Comparison of ENCODE assay signal across 8 mouse cellular contexts in the genomic region with DNA sequence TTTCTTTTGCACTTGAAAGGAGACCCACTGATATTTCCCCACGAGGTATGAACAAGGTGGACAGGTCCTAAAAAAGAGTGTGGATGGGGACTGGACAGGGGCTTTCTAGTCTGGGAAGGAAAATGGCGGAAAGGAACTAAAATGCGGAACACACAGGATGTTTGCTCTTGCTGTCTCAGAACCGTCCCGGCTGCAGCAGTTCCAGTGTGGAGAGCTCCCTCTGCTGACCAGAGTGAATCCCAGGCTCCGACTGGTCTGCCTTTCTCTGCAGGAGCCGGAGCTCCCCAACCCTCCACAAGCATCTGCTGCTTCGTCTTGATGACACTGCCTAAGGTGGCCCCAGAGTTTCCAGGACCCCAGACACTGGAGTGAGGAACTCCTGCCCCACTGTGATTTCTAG. TPM values are rescaled to one million over a fixed set of nuclear protein-coding genes. Genes with fewer than 3 reads are reported as not detected.
A peak's percentile ranks its signal among the peaks of the same experiment; 100 is the strongest.
DNase-seq lines count a peak whose midpoint lies in the region; ATAC-seq and TF ChIP-seq lines count a peak whose summit lies in the region.

No protein-coding gene starts in this region.

- peak overlapping the region; percentile 58 for H3K4me2 ChIP-seq in forebrain, embryonic 14.5 days (ENCODE audit: low read length)
- peak overlapping the region; percentile 70 for H3K4me2 ChIP-seq in neural tube, embryonic 15.5 days

- peak overlapping the region; percentile 52; the same call in 1 of the 2 replicates for H3K9ac ChIP-seq in ES-E14 (ENCODE audit: insufficient read depth, low read depth, low read length, poor library complexity, severe bottlenecking)
- no peak overlapping the region for H3K9ac ChIP-seq in forebrain, embryonic 14.5 days (ENCODE audit: low read length)
- H3K9ac ChIP-seq in neural tube, embryonic 15.5 days (replicated peaks): no peak overlapping the region; the same call in 1 of the 2 replicates

- 3% methylated on average over 8 of the region's 8 CpGs for WGBS in forebrain, embryonic 14.5 days
- 2% methylated on average over 8 of the region's 8 CpGs for WGBS in lung, adult 2 months
- WGBS in neural tube, embryonic 15.5 days: 2% methylated on average over 8 of the region's 8 CpGs

- H3K27me3 ChIP-seq in forebrain, embryonic 14.5 days (replicated peaks; ENCODE audit: control insufficient read depth, insufficient read depth, low read length): no peaks in the 10 kb centered on the region
- H3K27me3 ChIP-seq in neural tube, embryonic 15.5 days (replicated peaks): no peaks in the 10 kb centered on the region

- H3K27ac ChIP-seq in ES-E14 (ENCODE audit: insufficient read depth, low read depth, low read length, poor library complexity, severe bottlenecking): peak overlapping the region; percentile 16; the same call in 1 of the 2 replicates
- 0 out of 2 replicates have a peak overlapping the region, but pooled peaks have one; percentile 28 for H3K27ac ChIP-seq in forebrain, embryonic 14.5 days (ENCODE audit: low read depth, low read length)
- H3K27ac ChIP-seq in layer of hippocampus, adult 2 months: peak overlapping the region; percentile 91
- H3K27ac ChIP-seq in neural tube, embryonic 15.5 days (replicated peaks): peak overlapping the region; percentile 88

- peak; percentile 86 for DNase-seq in ES-E14 (ENCODE audit: low read depth, low spot score)
- peak; percentile 87 for DNase-seq in cerebellum, adult 11 months
- DNase-seq in forebrain, embryonic 14.5 days (ENCODE audit: low spot score): peak; percentile 90
- peak; percentile 71 for DNase-seq in heart, postnatal 25 days (ENCODE audit: low spot score)
- DNase-seq in layer of hippocampus, adult 2 months (ENCODE audit: low spot score in 2 of 2): peak; percentile 91 to 95
- peak; percentile 73 for DNase-seq in lung, adult 2 months
- peak; percentile 73 to 80 for DNase-seq in thymus, adult 18-20 months

- H3K9me3 ChIP-seq in ES-E14 (ENCODE audit: control insufficient read depth, insufficient read depth, low read depth, low read length): no peaks in the 10 kb centered on the region
- no peaks in the 10 kb centered on the region for H3K9me3 ChIP-seq in forebrain, embryonic 14.5 days (replicated peaks; ENCODE audit: control insufficient read depth, low read length)
- no peaks in the 10 kb centered on the region for H3K9me3 ChIP-seq in neural tube, embryonic 15.5 days (replicated peaks)

- in situ Hi-C loops in ES-E14 (cut with MboI; ENCODE audit: low sequenced_read_pairs in 2 of 2, unreplicated experiment in 2 of 2): no loop called here

- H3K4me3 ChIP-seq in ES-E14 (ENCODE audit: insufficient read depth in 1 of 2, low read depth in 1 of 2, low read length in 2 of 2, poor library complexity in 1 of 2, severe bottlenecking in 1 of 2): peak overlapping the region; percentile 11 to 52
- no peak overlapping the region for H3K4me3 ChIP-seq in forebrain, embryonic 14.5 days (ENCODE audit: low read depth, low read length)
- peak overlapping the region; percentile 74 for H3K4me3 ChIP-seq in layer of hippocampus, adult 2 months
- H3K4me3 ChIP-seq in lung, adult 2 months (replicated peaks; ENCODE audit: extremely low read depth, low read depth, low read length): peak overlapping the region; percentile 45
- H3K4me3 ChIP-seq in neural tube, embryonic 15.5 days (replicated peaks): no peak overlapping the region; the same call in 1 of the 2 replicates

- H3K36me3 ChIP-seq in ES-E14 (ENCODE audit: control insufficient read depth, insufficient read depth, low read length, poor library complexity, severe bottlenecking): peaks cover 33% of the 10 kb centered on the region
- H3K36me3 ChIP-seq in forebrain, embryonic 14.5 days (ENCODE audit: control insufficient read depth, insufficient read depth, low read length): peaks cover 51% of the 10 kb centered on the region
- H3K36me3 ChIP-seq in neural tube, embryonic 15.5 days: peaks cover 40% of the 10 kb centered on the region

- intact Hi-C loops in heart, postnatal 25 days (cut with DNase I): loop anchor here (2.0 to 5.0 kb wide), 3 partner anchors 19 to 129 kb away; a partner anchor contains a TSS

- peak; percentile 27; the same call in 1 of the 2 replicates for TF ChIP-seq POLR2A in lung, adult 2 months (IDR thresholded peaks at IDR 0.05; ENCODE audit: borderline replicate concordance, extremely low read depth, low read depth, low read length)

- peak; percentile 37 for ATAC-seq in forebrain, embryonic 14.5 days
- ATAC-seq in neural tube, embryonic 15.5 days (ENCODE audit: low FRiP score): no peak

- H3K4me1 ChIP-seq in ES-E14 (ENCODE audit: control insufficient read depth in 2 of 2, insufficient read depth in 2 of 2, low read length in 2 of 2, poor library complexity in 1 of 2): peaks cover 1 to 20% of the 10 kb centered on the region in 2 experiments; a peak in 2 of 4 replicates
- H3K4me1 ChIP-seq in forebrain, embryonic 14.5 days (ENCODE audit: control insufficient read depth, insufficient read depth, low read length): peaks cover 11% of the 10 kb centered on the region; the same call in 1 of the 2 replicates
- H3K4me1 ChIP-seq in lung, adult 2 months (ENCODE audit: control insufficient read depth, insufficient read depth, low read length): peaks cover 9% of the 10 kb centered on the region
- peaks cover 32% of the 10 kb centered on the region for H3K4me1 ChIP-seq in neural tube, embryonic 15.5 days

- TF ChIP-seq CTCF in layer of hippocampus, adult 2 months (conservative IDR thresholded peaks at IDR 0.05): peak; percentile 91
- peak; percentile 88 for TF ChIP-seq CTCF in lung, adult 2 months (IDR thresholded peaks at IDR 0.05; ENCODE audit: insufficient read depth, low read length)

TF ChIP-seq in ES-E14, 5 proteins besides CTCF, POLR2A, EP300 and RAD21:
- TF ChIP-seq MAFK (IDR thresholded peaks at IDR 0.05; ENCODE audit: insufficient read depth, low read depth, low read length) (no peak), ZC3H11A (IDR thresholded peaks at IDR 0.05; ENCODE audit: borderline replicate concordance, low read depth, low read length) (no peak), ZNF384 (IDR thresholded peaks at IDR 0.05; ENCODE audit: low read depth, low read length) (no peak), CHD2 (IDR thresholded peaks at IDR 0.05; ENCODE audit: low read depth, low read length) (no peak), HCFC1 (IDR thresholded peaks at IDR 0.05; ENCODE audit: borderline replicate concordance, insufficient read depth, low read length) (no peak)

RNA-seq across cellular contexts. Expression of a gene that starts 9.6 kb away (rescaled TPM):
- total RNA-seq in ES-E14 (2012; rRNA removed): 71.7 and 81.1 TPM in 2 replicates
- polyA plus RNA-seq in forebrain, embryonic 14.5 days (2014; fragmentation: Nextera tagmentation; extraction: Ambion mirVana): 69.2 and 74.0 TPM in 2 replicates
- 1 to 10 TPM in 1 of 2 experiments, under 1 TPM in 1; 0.62 to 1.2 TPM for total RNA-seq in heart, postnatal 25 days (2021)
- under 1 TPM; 0.54 to 0.79 TPM for total RNA-seq in layer of hippocampus, adult 2 months (2021)
- polyA plus RNA-seq in lung, adult 2 months (2012; rRNA removed): 3.2 and 6.8 TPM in 2 replicates
- polyA plus RNA-seq in neural tube, embryonic 15.5 days (2015; fragmentation: Nextera tagmentation; extraction: Ambion mirVana): 15.6 and 47.4 TPM in 2 replicates

RNA-seq across cellular contexts. Expression of a gene that starts 20.1 kb away (rescaled TPM):
- 50.9 and 79.5 TPM in 2 replicates for total RNA-seq in ES-E14 (2012; rRNA removed)
- 43.4 and 56.1 TPM in 2 replicates for polyA plus RNA-seq in forebrain, embryonic 14.5 days (2014; fragmentation: Nextera tagmentation; extraction: Ambion mirVana)
- 10 to 100 TPM; 11.5 to 13.7 TPM for total RNA-seq in heart, postnatal 25 days (2021)
- total RNA-seq in layer of hippocampus, adult 2 months (2021): 10 to 100 TPM; 40.3 to 43.1 TPM
- polyA plus RNA-seq in lung, adult 2 months (2012; rRNA removed): 23.7 and 30.1 TPM in 2 replicates
- 53.4 and 55.0 TPM in 2 replicates for polyA plus RNA-seq in neural tube, embryonic 15.5 days (2015; fragmentation: Nextera tagmentation; extraction: Ambion mirVana)

RNA-seq across cellular contexts. Expression of a gene that starts 23.7 kb away (rescaled TPM):
- total RNA-seq in ES-E14 (2012; rRNA removed): 4.5 and 6.2 TPM in 2 replicates
- polyA plus RNA-seq in forebrain, embryonic 14.5 days (2014; fragmentation: Nextera tagmentation; extraction: Ambion mirVana): 10.7 and 13.9 TPM in 2 replicates
- total RNA-seq in heart, postnatal 25 days (2021): 10 to 100 TPM; 14.4 to 16.4 TPM
- 10 to 100 TPM; 26.6 to 30.8 TPM for total RNA-seq in layer of hippocampus, adult 2 months (2021)
- polyA plus RNA-seq in lung, adult 2 months (2012; rRNA removed): 21.0 and 22.8 TPM in 2 replicates
- polyA plus RNA-seq in neural tube, embryonic 15.5 days (2015; fragmentation: Nextera tagmentation; extraction: Ambion mirVana): 20.6 and 24.0 TPM in 2 replicates

RNA-seq across cellular contexts. Expression of a gene that starts 27.6 kb away (rescaled TPM):
- 119 and 149 TPM in 2 replicates for total RNA-seq in ES-E14 (2012; rRNA removed)
- polyA plus RNA-seq in forebrain, embryonic 14.5 days (2014; fragmentation: Nextera tagmentation; extraction: Ambion mirVana): 14.1 and 15.6 TPM in 2 replicates
- total RNA-seq in heart, postnatal 25 days (2021): 1 to 10 TPM; 5.6 to 6.8 TPM
- total RNA-seq in layer of hippocampus, adult 2 months (2021): 10 to 100 TPM; 27.5 to 27.8 TPM
- 10.0 and 11.3 TPM in 2 replicates for polyA plus RNA-seq in lung, adult 2 months (2012; rRNA removed)
- 15.5 and 20.2 TPM in 2 replicates for polyA plus RNA-seq in neural tube, embryonic 15.5 days (2015; fragmentation: Nextera tagmentation; extraction: Ambion mirVana)

RNA-seq across cellular contexts. Expression of a gene that starts 34.8 kb away (rescaled TPM):
- 38.6 and 38.8 TPM in 2 replicates for total RNA-seq in ES-E14 (2012; rRNA removed)
- polyA plus RNA-seq in forebrain, embryonic 14.5 days (2014; fragmentation: Nextera tagmentation; extraction: Ambion mirVana): 45.2 and 49.6 TPM in 2 replicates
- total RNA-seq in heart, postnatal 25 days (2021): 1 to 10 TPM; 4.4 to 9.8 TPM
- 10 to 100 TPM; 20.3 to 21.6 TPM for total RNA-seq in layer of hippocampus, adult 2 months (2021)
- polyA plus RNA-seq in lung, adult 2 months (2012; rRNA removed): 69.8 and 75.7 TPM in 2 replicates
- polyA plus RNA-seq in neural tube, embryonic 15.5 days (2015; fragmentation: Nextera tagmentation; extraction: Ambion mirVana): 33.3 and 39.2 TPM in 2 replicates

Comparison
In these comparisons a context has a peak if more than half of its experiments do, and no peak if none do; other contexts are left out.
1. H3K27ac ChIP-seq: peak in every context shown above with its lines; median percentile 91 in layer of hippocampus, adult 2 months; 88 in neural tube, embryonic 15.5 days; 28 in forebrain, embryonic 14.5 days; 16 in ES-E14.
2. H3K4me3 ChIP-seq: peak in ES-E14 (2 of 2), layer of hippocampus, adult 2 months (single experiment) and lung, adult 2 months (single experiment); none in forebrain, embryonic 14.5 days (single experiment) and neural tube, embryonic 15.5 days (single experiment).
3. RNA of a gene that starts 9.6 kb away (total RNA-seq): 71.7 to 81.1 TPM in ES-E14; 0.62 to 1.2 TPM in heart, postnatal 25 days and 0.54 to 0.79 TPM in layer of hippocampus, adult 2 months; every median in the first group is over 10 times any median in the second.
4. Peak in every context shown above with its lines, with median percentiles within 50 percentile points of each other: DNase-seq.